Mouse (Mus musculus): ENCODE measurements around the gene Srgap3.

DNA sequence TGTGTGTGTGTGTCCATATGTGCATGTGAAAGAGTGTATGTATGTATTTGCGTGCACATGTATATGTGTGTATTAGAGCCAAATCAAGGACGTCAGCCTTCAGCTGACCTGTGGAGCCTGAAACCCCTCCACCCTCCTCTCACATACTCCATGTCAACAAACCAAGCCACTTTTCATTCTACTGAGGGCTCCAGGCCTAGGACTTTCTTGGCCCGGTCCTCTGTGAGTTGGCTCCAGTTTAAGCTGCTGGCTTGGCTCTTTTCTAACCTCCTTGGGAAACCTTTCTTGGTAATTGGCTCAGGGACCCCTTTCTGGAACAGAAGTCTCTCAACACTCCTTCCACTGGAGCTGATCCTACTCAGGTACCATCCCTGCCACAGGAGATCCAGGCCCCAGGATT, 210.6 kb downstream of the Srgap3 start:
- TF ChIP-seq CTCF (IDR thresholded peaks at IDR 0.05; ENCODE audit: extremely low read depth, insufficient read depth, low read length) (no peak), POLR2A (IDR thresholded peaks at IDR 0.05; ENCODE audit: extremely low read depth, insufficient read depth, low read length) (no peak)
